Mouse (Mus musculus) brown adipose tissue, adult 24 weeks (tissue): ENCODE data around the gene Nit1. TPM values are rescaled to one million over a fixed set of nuclear protein-coding genes. Genes with fewer than 3 reads are reported as not detected.
"Not testable (repeated sequence)": the region's sequence is repeated elsewhere in the genome, so short reads cannot be mapped to it uniquely, and the experiment has no call there.

Experiments
- H3K27ac ChIP-seq: fragments of 200-500 bp; replicated peaks from 2 replicates; pipeline ENCODE4 v1.5.1; 2012; ENCODE audit warnings: low read depth, mild to moderate bottlenecking, low read length
- H3K4me1 ChIP-seq: fragments of 200-500 bp; 2 replicates; pipeline ENCODE4 v1.6.1; 2012; ENCODE audit warnings: low read length, mixed read lengths; ENCODE audit not compliant: control insufficient read depth, insufficient read depth, insufficient read length
- H3K4me3 ChIP-seq: fragments of 200-500 bp; 2 replicates; pipeline ENCODE4 v1.5.1; 2012; ENCODE audit warnings: low read depth, mild to moderate bottlenecking, low read length, moderate library complexity; ENCODE audit not compliant: insufficient read depth
- polyA plus RNA-seq: library from polyadenylated mRNA; stranded (reverse); fragments of >200 nt; gene quantifications from 2 replicates; pipeline ENCODE4 v1.2.4, GENCODE M21; 2012; ENCODE audit not compliant: missing spikeins, insufficient read depth, insufficient read length

The Nit1 gene
- polyA plus RNA-seq, 1 experiment, result 62.5 TPM

- Histone ChIP-seq H3K4me1 (no peaks in the 10 kb centered on the region; the same call in 1 of the 2 replicates), H3K4me3 (peak overlapping the region; percentile 87), H3K27ac (peak overlapping the region; percentile 98)
Measured at GRCm38 (mm10) chr1:171329433-171330215, 15.8 kb downstream of the Nit1 start.

GRCm38 (mm10) chr1:171328839-171329432, 16.5 kb downstream of the Nit1 start, which contains the start of gene Dedd:
Gene Dedd, plus strand, starts transcription at chr1:171329145.
- peak within 1 kb of the TSS; percentile 87 for H3K4me3 ChIP-seq
- H3K27ac ChIP-seq, result peak within 1 kb of the TSS; percentile 98
- H3K4me1 ChIP-seq, result no peaks in the 10 kb centered on the region; the same call in 1 of the 2 replicates

DNA sequence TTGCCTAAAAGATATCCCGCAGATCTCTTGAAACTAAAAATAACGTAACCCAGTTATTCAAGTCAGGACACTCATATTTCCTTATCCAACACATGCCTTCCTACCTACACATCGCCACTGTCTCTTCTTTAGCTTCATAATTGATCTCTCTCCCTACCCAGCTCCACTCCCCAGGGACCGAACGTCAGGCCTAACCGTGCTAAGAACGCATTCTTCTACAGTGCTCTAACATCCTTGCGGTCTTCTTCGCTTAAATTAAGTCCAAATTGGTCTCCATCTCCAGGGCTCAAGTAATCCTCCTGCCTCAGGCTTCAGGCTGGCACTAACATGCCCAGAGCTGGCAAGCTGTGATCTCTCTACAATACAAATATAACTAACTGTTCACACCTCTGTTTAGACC, 17.2 kb downstream of the Nit1 start:
- Histone ChIP-seq H3K4me1 (no peaks in the 10 kb centered on the region; the same call in 1 of the 2 replicates), H3K4me3 (peak overlapping the region; percentile 87), H3K27ac (peak overlapping the region; percentile 98)

GRCm38 (mm10) chr1:171326588-171326987, 18.9 kb downstream of the Nit1 start:
- H3K27ac ChIP-seq, H3K4me3 ChIP-seq, H3K4me1 ChIP-seq: not testable (repeated sequence)

- Histone ChIP-seq H3K27ac (no peak overlapping the region), H3K4me3 (no peak overlapping the region), H3K4me1 (no peaks in the 10 kb centered on the region; the same call in 1 of the 2 replicates)
Measured at GRCm38 (mm10) chr1:171325571-171325970, 19.9 kb downstream of the Nit1 start.

GRCm38 (mm10) chr1:171322012-171322411, 23.4 kb downstream of the Nit1 start:
- H3K4me3 ChIP-seq, result no peak overlapping the region
- no peaks in the 10 kb centered on the region for H3K4me1 ChIP-seq
- H3K27ac ChIP-seq, result no peak overlapping the region

DNA sequence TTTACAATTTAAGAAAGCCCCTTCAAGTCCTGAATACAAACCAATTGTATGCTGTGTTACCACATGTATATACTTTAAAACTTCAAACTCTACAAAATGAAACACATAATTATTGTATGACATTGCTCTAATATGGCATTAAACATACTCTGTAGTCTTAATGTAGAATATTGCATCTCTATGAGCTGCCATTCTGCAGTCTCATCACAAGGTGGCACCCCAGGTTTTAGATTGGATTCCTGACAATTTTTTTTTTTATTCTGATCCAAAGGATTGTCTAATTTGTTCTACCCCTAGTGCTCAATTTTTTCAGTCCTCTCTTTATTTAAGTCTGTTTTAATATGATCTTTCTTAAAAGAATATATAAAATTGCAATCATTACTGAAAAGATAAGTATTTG, 24.0 kb downstream of the Nit1 start:
- Histone ChIP-seq H3K4me3 (no peak overlapping the region), H3K4me1 (no peaks in the 10 kb centered on the region), H3K27ac (no peak overlapping the region)

- H3K27ac ChIP-seq, result no peak overlapping the region
- H3K4me3 ChIP-seq, result no peak overlapping the region
- H3K4me1 ChIP-seq, result no peaks in the 10 kb centered on the region
Measured at GRCm38 (mm10) chr1:171320151-171320550, 25.3 kb downstream of the Nit1 start.

DNA sequence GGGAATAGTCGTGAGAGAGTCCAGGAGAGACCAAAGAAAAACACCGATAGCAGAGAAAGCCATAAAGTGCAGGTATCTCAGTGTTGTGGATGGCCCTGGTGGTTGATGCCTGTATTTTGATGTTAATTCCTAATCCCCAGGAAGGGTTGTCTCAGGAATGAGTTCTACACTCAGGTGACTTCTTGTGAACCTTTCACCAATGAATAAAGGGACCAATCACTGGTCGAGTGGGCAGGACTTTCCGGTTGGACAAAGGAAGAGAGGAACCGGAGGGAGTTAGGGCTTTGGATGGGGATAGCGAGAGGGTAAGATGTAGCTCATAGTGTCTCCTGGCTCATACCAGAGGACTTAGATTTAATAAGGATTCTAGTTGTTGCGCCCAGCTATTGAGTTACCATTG, 25.7 kb downstream of the Nit1 start:
- Histone ChIP-seq H3K4me3 (no peak overlapping the region), H3K27ac (no peak overlapping the region), H3K4me1 (no peaks in the 10 kb centered on the region)

- no peaks in the 10 kb centered on the region for H3K4me1 ChIP-seq
- H3K27ac ChIP-seq, result no peak overlapping the region
- H3K4me3 ChIP-seq, result no peak overlapping the region
Measured at GRCm38 (mm10) chr1:171309321-171309720, 36.1 kb downstream of the Nit1 start.

- not testable (repeated sequence) for H3K4me1 ChIP-seq, H3K27ac ChIP-seq, H3K4me3 ChIP-seq
Measured at GRCm38 (mm10) chr1:171306157-171306556, 39.3 kb downstream of the Nit1 start.

GRCm38 (mm10) chr1:171298226-171298625, 47.2 kb downstream of the Nit1 start:
- Histone ChIP-seq H3K4me3 (no peak overlapping the region), H3K4me1 (0 out of 2 replicates have a peak, but pooled peaks cover 3% of the 10 kb centered on the region), H3K27ac (no peak overlapping the region)

DNA sequence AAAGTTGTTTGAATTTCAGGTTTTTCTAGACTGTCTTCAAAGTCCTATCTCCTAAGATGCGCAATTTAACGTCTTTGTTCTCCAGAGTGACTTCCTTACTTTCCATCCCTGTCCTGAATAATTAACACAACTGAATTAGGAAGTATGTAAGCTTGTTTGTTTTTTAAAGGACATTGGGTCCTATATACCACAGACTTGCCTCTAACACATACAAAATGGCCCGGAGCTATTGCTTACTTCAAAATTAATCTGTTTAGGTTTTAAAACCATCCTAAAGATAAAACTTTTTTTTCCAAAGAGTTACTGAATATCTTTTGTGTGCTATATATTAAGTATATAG, 50.4 kb downstream of the Nit1 start:
- Histone ChIP-seq H3K4me1 (0 out of 2 replicates have a peak, but pooled peaks cover 5% of the 10 kb centered on the region), H3K27ac (peak overlapping the region; percentile 98), H3K4me3 (peak overlapping the region; percentile 93)

GRCm38 (mm10) chr1:171294298-171295062, 51.0 kb downstream of the Nit1 start, which contains the start of gene Ufc1:
Gene Ufc1, minus strand, starts transcription at chr1:171295024.
- H3K4me1 ChIP-seq, result 0 out of 2 replicates have a peak, but pooled peaks cover 5% of the 10 kb centered on the region
- H3K4me3 ChIP-seq, result peak within 1 kb of the TSS; percentile 93
- peak within 1 kb of the TSS; percentile 98 for H3K27ac ChIP-seq

- Histone ChIP-seq H3K4me1 (0 out of 2 replicates have a peak, but pooled peaks cover 5% of the 10 kb centered on the region), H3K27ac (peak overlapping the region; percentile 98; the same call in 1 of the 2 replicates), H3K4me3 (peak overlapping the region; percentile 93)
Measured at GRCm38 (mm10) chr1:171293906-171294297, 51.5 kb downstream of the Nit1 start.
